Mouse (Mus musculus) hindbrain, embryonic 13.5 days (tissue): ENCODE results near the gene Zmiz2. TPM values are rescaled to one million over a fixed set of nuclear protein-coding genes. Genes with fewer than 3 reads are reported as not detected.
"Not testable (repeated sequence)": the region's sequence is repeated elsewhere in the genome, so short reads cannot be mapped to it uniquely, and the experiment has no call there.

Experiments used
- ATAC-seq: fragments of 200-750 bp; cut with Nextera tagmentation; 2 replicates; pipeline ENCODE4 v1.8.0; 2017; ENCODE audit warnings: moderate TSS enrichment; ENCODE audit not compliant: low FRiP score
- H3K27ac ChIP-seq: fragments of 300-500 bp; sonication (generic); 2 replicates; pipeline ENCODE4 v1.5.1; 2015; ENCODE audit warnings: inconsistent platforms, mild to moderate bottlenecking, moderate library complexity
- H3K27me3 ChIP-seq: fragments of 300-500 bp; sonication (generic); 2 replicates; pipeline ENCODE4 v1.6.1; 2015; ENCODE audit warnings: mild to moderate bottlenecking, inconsistent platforms
- H3K36me3 ChIP-seq: fragments of 300-500 bp; sonication (generic); 2 replicates; pipeline ENCODE4 v1.6.1; 2015; ENCODE audit warnings: mild to moderate bottlenecking, inconsistent platforms
- H3K4me1 ChIP-seq: fragments of 300-500 bp; sonication (generic); replicated peaks from 2 replicates; pipeline ENCODE4 v1.6.1; 2015; ENCODE audit warnings: inconsistent platforms
- H3K4me2 ChIP-seq: fragments of 300-500 bp; sonication (generic); 2 replicates; pipeline ENCODE4 v1.6.1; 2015; ENCODE audit warnings: inconsistent platforms, mild to moderate bottlenecking, moderate library complexity
- H3K4me3 ChIP-seq: fragments of 300-500 bp; sonication (generic); 2 replicates; pipeline ENCODE4 v1.5.1; 2015; ENCODE audit warnings: mild to moderate bottlenecking, inconsistent platforms
- H3K9ac ChIP-seq: fragments of 300-500 bp; sonication (generic); 2 replicates; pipeline ENCODE4 v1.6.1; 2015; ENCODE audit warnings: mild to moderate bottlenecking, inconsistent platforms
- H3K9me3 ChIP-seq: fragments of 300-500 bp; sonication (generic); 2 replicates; pipeline ENCODE4 v1.6.1; 2016; ENCODE audit warnings: inconsistent platforms
- WGBS: fragments of 180-500 bp; shearing (Covaris S2); methylation state at CpG from one replicate; pipeline ENCODE4 v1.1.7; 2015; 5-methylcytosine and 5-hydroxymethylcytosine counted together
- polyA plus RNA-seq: library from polyadenylated mRNA; unstranded; fragments of >200 nt; fragmentation: Nextera tagmentation; extraction: Ambion mirVana; gene quantifications from 2 replicates; pipeline ENCODE4 v1.2.1, GENCODE M21; 2015

Gene Zmiz2
- polyA plus RNA-seq, 1 experiment from 2014 or later = 29.2 TPM

DNA sequence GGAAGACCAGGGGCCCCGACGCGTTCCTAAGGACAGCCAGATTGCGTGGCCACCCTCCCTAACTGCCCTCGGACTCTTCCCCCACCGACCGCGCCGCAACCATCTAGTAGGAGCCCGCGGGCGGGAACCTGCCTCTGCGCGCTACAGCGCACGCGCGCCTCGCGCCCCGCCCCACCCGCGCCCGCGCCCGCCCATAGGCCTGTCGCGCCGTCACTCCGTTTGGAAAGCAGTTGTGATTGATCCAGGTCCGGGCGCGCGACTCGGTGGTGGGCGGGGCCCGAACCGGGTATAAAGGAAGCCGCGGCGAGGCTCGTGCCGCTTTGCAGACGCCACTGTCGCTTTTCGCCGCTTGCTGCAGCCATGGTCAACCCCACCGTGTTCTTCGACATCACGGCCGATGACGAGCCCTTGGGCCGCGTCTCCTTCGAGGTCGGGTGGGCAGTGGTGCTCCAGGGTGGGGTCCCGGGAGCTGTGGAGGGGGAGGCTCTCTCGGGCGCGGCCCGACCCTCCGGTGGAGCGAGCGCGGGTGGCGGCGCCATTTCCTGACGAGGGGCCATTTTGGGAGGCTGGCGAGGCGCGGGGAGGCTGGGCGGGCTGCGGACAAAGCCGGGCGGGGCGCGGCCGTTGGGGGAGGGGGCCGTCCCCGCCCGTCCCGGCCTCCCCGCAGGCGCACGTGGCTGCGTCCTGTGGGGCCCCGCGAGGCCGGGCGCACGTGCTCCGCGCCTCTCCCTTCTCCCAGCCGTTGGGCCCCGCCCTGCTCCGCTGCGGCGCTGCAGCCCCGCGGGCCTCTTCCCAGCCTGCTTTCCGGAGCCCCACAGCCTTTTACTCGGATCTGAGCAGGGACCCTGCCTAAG, 26.9 kb downstream of the Zmiz2 start:
- H3K4me3 ChIP-seq = peak overlapping the region; percentile 83
- H3K27ac ChIP-seq = peak overlapping the region; percentile 97
- ATAC-seq = peak; percentile 95
- no peaks in the 10 kb centered on the region for H3K27me3 ChIP-seq
- H3K4me1 ChIP-seq = peaks cover 24% of the 10 kb centered on the region
- H3K36me3 ChIP-seq = peaks cover 24% of the 10 kb centered on the region
- H3K4me2 ChIP-seq = peak overlapping the region; percentile 78
- H3K9me3 ChIP-seq = no peaks in the 10 kb centered on the region
- peak overlapping the region; percentile 96 for H3K9ac ChIP-seq
- 0% methylated on average over 92 of the region's 102 CpGs for WGBS

- ATAC-seq = peak; percentile 55
- H3K9me3 ChIP-seq = no peaks in the 10 kb centered on the region
- WGBS = under 1% methylated on average over 30 of the region's 30 CpGs
- peaks cover 24% of the 10 kb centered on the region for H3K4me1 ChIP-seq
- H3K9ac ChIP-seq = peak overlapping the region; percentile 96
- peak overlapping the region; percentile 97 for H3K27ac ChIP-seq
- H3K4me2 ChIP-seq = peak overlapping the region; percentile 78
- peak overlapping the region; percentile 83 for H3K4me3 ChIP-seq
- H3K27me3 ChIP-seq = no peaks in the 10 kb centered on the region
- peaks cover 28% of the 10 kb centered on the region for H3K36me3 ChIP-seq
Measured at GRCm38 (mm10) chr11:6416405-6417034, 27.6 kb downstream of the Zmiz2 start.

- peaks cover 24% of the 10 kb centered on the region for H3K4me1 ChIP-seq
- peaks cover 28% of the 10 kb centered on the region for H3K36me3 ChIP-seq
- H3K4me3 ChIP-seq = peak overlapping the region; percentile 83
- ATAC-seq = no peak
- peak overlapping the region; percentile 97 for H3K27ac ChIP-seq
- no peaks in the 10 kb centered on the region for H3K27me3 ChIP-seq
- WGBS = 45% methylated on average over 2 of the region's 2 CpGs
- H3K9ac ChIP-seq = peak overlapping the region; percentile 96
- H3K9me3 ChIP-seq = no peaks in the 10 kb centered on the region
- peak overlapping the region; percentile 78 for H3K4me2 ChIP-seq
Measured at GRCm38 (mm10) chr11:6417069-6417468, 28.2 kb downstream of the Zmiz2 start.

- H3K27ac ChIP-seq = no peak overlapping the region
- H3K27me3 ChIP-seq = no peaks in the 10 kb centered on the region
- H3K9ac ChIP-seq = peak overlapping the region; percentile 96
Measured at GRCm38 (mm10) chr11:6417490-6417889, 28.6 kb downstream of the Zmiz2 start.

GRCm38 (mm10) chr11:6418751-6419150, 29.9 kb downstream of the Zmiz2 start:
- Histone ChIP-seq H3K4me1 (peaks cover 24% of the 10 kb centered on the region), H3K4me2 (0 out of 2 replicates have a peak overlapping the region, but pooled peaks have one; percentile 15), H3K9ac (no peak overlapping the region), H3K9me3 (no peaks in the 10 kb centered on the region), H3K27me3 (no peaks in the 10 kb centered on the region), H3K36me3 (peaks cover 41% of the 10 kb centered on the region), H3K4me3 (no peak overlapping the region; the same call in 1 of the 2 replicates), H3K27ac (no peak overlapping the region)
- 89% methylated on average over 5 of the region's 5 CpGs for WGBS
- no peak for ATAC-seq

More at GRCm38 (mm10) chr11:6417490-6417889, 28.6 kb downstream of the Zmiz2 start:
- peak overlapping the region; percentile 83 for H3K4me3 ChIP-seq
- H3K4me2 ChIP-seq = peak overlapping the region; percentile 78
- H3K9me3 ChIP-seq = no peaks in the 10 kb centered on the region
- H3K4me1 ChIP-seq = peaks cover 24% of the 10 kb centered on the region
- H3K36me3 ChIP-seq = peaks cover 28% of the 10 kb centered on the region
- ATAC-seq = no peak

GRCm38 (mm10) chr11:6419156-6419555, 30.3 kb downstream of the Zmiz2 start:
- ATAC-seq = not testable (repeated sequence)
- H3K4me1 ChIP-seq = peaks cover 24% of the 10 kb centered on the region
- 63% methylated on average over 4 of the region's 4 CpGs for WGBS

GRCm38 (mm10) chr11:6420283-6420703, 31.4 kb downstream of the Zmiz2 start:
- H3K27me3 ChIP-seq = no peaks in the 10 kb centered on the region
- H3K9ac ChIP-seq = no peak overlapping the region
- H3K4me2 ChIP-seq = no peak overlapping the region
- 24% methylated on average over 1 of the region's 1 CpGs for WGBS
- no peak for ATAC-seq
- no peaks in the 10 kb centered on the region for H3K9me3 ChIP-seq
- H3K4me1 ChIP-seq = peaks cover 19% of the 10 kb centered on the region
- no peak overlapping the region for H3K4me3 ChIP-seq
- peaks cover 51% of the 10 kb centered on the region for H3K36me3 ChIP-seq
- no peak overlapping the region for H3K27ac ChIP-seq

More at GRCm38 (mm10) chr11:6419156-6419555, 30.3 kb downstream of the Zmiz2 start:
- not testable (repeated sequence) for H3K4me2 ChIP-seq, H3K27me3 ChIP-seq, H3K4me3 ChIP-seq, H3K9ac ChIP-seq, H3K27ac ChIP-seq, H3K9me3 ChIP-seq
- peaks cover 43% of the 10 kb centered on the region for H3K36me3 ChIP-seq

GRCm38 (mm10) chr11:6420722-6421350, 32.0 kb downstream of the Zmiz2 start:
- Histone ChIP-seq H3K27ac (no peak overlapping the region), H3K4me3 (no peak overlapping the region), H3K4me2 (no peak overlapping the region), H3K4me1 (peaks cover 19% of the 10 kb centered on the region), H3K9ac (no peak overlapping the region), H3K9me3 (no peaks in the 10 kb centered on the region), H3K36me3 (peaks cover 54% of the 10 kb centered on the region), H3K27me3 (no peaks in the 10 kb centered on the region)
- 75% methylated on average over 2 of the region's 2 CpGs for WGBS
- no peak for ATAC-seq

DNA sequence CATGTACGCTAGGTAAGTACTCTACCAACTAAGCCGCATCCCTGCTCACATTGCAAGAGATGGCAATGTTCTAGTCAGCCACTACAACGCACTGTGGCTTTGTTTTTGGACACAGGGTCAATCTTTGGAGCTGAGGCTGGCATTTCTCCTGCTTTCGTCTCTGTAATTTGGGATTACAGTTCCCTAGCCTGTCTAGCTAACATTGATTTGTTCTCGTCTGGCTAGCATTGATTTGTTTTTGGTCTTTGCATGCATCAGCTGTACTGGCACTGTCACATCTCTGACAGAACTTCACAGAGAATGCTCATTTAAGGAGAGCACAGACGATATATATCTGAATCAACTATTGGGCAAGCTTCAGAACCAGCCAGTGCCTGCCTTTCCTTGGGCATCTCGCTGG, 41.3 kb downstream of the Zmiz2 start:
- Histone ChIP-seq H3K9me3 (no peaks in the 10 kb centered on the region), H3K4me1 (no peaks in the 10 kb centered on the region), H3K9ac (no peak overlapping the region), H3K36me3 (peaks cover 85% of the 10 kb centered on the region), H3K4me3 (no peak overlapping the region), H3K27ac (no peak overlapping the region), H3K4me2 (no peak overlapping the region), H3K27me3 (no peaks in the 10 kb centered on the region)
- no peak for ATAC-seq
- WGBS = 94% methylated on average over 7 of the region's 7 CpGs

GRCm38 (mm10) chr11:6436442-6436841, 47.6 kb downstream of the Zmiz2 start:
- Histone ChIP-seq H3K36me3 (peaks cover 66% of the 10 kb centered on the region), H3K9ac (no peak overlapping the region), H3K9me3 (no peaks in the 10 kb centered on the region), H3K4me1 (no peaks in the 10 kb centered on the region), H3K4me3 (no peak overlapping the region), H3K4me2 (no peak overlapping the region), H3K27me3 (no peaks in the 10 kb centered on the region), H3K27ac (no peak overlapping the region)
- no peak for ATAC-seq
- 63% methylated on average over 8 of the region's 8 CpGs for WGBS

- ATAC-seq = no peak
- Histone ChIP-seq H3K4me2 (no peak overlapping the region), H3K9me3 (no peaks in the 10 kb centered on the region), H3K36me3 (peaks cover 53% of the 10 kb centered on the region), H3K27me3 (no peaks in the 10 kb centered on the region), H3K9ac (no peak overlapping the region), H3K27ac (no peak overlapping the region), H3K4me3 (no peak overlapping the region), H3K4me1 (no peaks in the 10 kb centered on the region)
- WGBS = 95% methylated on average over 2 of the region's 2 CpGs
Measured at GRCm38 (mm10) chr11:6437667-6438066, 48.8 kb downstream of the Zmiz2 start.

DNA sequence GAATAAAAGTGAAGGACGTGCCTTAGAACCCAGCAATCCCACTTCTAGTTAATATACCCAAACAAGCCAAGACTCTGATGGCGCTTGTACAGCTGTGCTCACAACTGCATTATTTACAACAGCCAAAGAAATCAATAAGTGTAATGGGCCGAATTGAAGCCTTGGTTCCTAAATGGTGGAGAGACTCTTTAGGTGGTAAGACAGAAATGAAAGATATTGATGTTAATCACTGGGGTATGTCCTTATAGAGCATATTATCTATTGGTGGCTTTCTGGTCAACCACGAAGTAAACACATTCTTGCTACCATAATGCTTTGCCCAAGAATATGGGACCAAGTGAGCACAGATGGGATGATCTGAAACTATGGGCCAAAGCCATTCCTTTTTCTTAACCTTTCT, 51.3 kb downstream of the Zmiz2 start:
- 89% methylated on average over 4 of the region's 4 CpGs for WGBS

More for the DNA sequence above, 51.3 kb downstream of the Zmiz2 start:
- Histone ChIP-seq H3K9ac (no peak overlapping the region), H3K9me3 (no peaks in the 10 kb centered on the region), H3K4me1 (peaks cover 11% of the 10 kb centered on the region), H3K4me3 (no peak overlapping the region), H3K27ac (no peak overlapping the region), H3K4me2 (no peak overlapping the region), H3K36me3 (peaks cover 33% of the 10 kb centered on the region), H3K27me3 (no peaks in the 10 kb centered on the region)
- ATAC-seq = no peak
